Mouse (Mus musculus) liver, adult 10 weeks (tissue): ENCODE measurements around the gene Dazap1. TPM values are rescaled to one million over a fixed set of nuclear protein-coding genes. Genes with fewer than 3 reads are reported as not detected.

Source experiments
- polyA plus RNA-seq: library from polyadenylated mRNA; stranded (reverse); fragments of 350-450 nt; fragmentation: Illumina TruSeq; extraction: RNeasy Lipid Tissue Mini Kit (QIAGEN cat#74804); gene quantifications from one replicate; pipeline ENCODE4 v1.2.3, GENCODE M21; 2014; ENCODE audit warnings: low read depth, low replicate concordance

The Dazap1 gene
- polyA plus RNA-seq: 13.7 TPM

DNA sequence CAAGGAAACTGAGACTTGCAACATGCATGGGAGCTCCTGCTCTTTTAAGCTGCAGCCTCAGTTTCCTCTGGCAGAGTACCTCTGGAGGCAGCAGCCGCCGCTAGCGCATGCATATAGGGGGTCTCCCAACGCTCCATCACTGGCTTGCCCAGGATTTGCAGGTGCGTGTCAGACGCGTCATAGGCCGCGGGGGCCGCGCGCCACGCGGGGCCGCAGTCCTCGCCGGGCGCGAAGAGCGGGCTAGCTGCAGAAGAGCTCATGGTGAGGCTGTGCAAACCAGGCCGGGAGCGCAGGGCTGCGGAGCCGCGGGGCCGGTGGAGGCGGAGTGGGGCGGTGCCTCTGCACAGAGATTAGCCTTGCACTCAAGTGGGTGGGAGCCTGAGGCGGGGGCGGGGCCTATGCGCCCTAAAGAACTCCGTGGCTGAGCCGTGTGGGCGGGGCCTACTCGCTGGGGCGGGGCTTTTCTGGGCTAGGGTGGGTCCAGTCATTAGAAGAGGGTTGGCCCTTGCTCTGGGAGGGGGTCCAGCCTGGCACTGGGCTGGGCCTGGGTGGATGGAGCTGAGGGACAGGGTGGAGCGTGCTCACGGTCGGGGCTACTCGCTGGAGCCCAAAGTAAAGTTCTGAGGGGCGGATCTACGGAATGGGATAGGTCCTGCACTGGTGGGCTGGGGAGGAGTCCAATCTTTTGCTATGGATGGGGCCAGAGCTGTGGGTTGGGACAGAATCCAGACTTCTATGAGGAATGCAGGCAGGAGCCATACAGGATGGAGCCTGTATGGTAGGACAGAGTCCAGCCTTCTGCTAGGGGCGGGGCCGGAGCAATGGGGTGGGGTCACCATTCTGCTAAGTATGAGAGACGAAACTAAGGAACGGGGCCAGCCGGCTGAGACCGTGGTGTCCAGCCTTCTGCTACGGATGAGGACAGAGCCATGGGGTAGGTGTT, at the start of gene Dazap1, which contains the start of gene Gamt:
TSS of gene Dazap1 (plus strand) at position 845 of the 943 bp plus-strand sequence.
TSS of gene Gamt (minus strand) at position 371 of the 943 bp plus-strand sequence.

DNA sequence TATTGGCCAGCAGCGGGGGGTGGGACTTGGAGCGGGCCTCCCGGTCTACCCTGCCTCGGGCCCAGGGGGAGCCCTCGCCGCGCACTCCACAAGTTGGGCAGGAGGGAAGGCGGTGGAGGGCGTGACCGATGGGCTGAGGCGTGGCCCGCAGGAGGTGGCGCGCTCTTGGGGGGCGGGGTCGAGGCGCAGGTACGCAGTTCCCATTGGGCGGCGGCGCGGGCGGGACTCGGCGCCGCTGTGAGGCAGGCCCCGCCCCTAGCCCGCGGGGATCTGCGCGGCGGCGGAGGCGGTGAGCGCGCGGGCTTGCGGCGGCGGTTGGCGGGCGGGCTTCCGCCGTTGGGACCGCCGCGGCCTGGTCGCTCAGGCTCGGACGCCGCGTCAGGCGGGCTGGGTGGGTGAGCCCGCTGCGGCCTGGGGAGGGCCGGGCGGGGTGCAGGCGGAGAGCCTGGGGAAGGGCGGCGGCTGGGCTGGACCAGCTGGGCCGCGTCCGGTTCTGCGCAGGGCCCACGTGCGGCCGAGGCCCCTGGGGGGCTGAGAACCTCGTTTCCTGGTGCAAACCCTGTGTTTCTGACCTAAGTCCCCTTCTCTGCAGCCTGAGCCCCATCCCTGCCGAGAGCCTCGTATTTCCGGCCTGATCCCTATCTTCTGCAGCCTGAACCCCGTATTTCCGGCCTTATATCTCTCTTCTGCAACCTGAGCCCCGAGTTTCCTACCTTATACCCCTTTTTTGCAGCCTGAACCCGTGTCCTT, 34.7 kb upstream of the Dazap1 start, which contains the start of gene Mum1:
TSS of gene Mum1 (plus strand) at position 19 of the 750 bp plus-strand sequence.

GRCm38 (mm10) chr10:80248971-80249640, 12.2 kb upstream of the Dazap1 start, which contains the start of gene Ndufs7:
TSS of gene Ndufs7 (plus strand) at chr10:80249121.

GRCm38 (mm10) chr10:80292251-80293146, 31.2 kb downstream of the Dazap1 start, which contains the start of gene Rps15:
TSS of gene Rps15 (plus strand) at chr10:80292453.

DNA sequence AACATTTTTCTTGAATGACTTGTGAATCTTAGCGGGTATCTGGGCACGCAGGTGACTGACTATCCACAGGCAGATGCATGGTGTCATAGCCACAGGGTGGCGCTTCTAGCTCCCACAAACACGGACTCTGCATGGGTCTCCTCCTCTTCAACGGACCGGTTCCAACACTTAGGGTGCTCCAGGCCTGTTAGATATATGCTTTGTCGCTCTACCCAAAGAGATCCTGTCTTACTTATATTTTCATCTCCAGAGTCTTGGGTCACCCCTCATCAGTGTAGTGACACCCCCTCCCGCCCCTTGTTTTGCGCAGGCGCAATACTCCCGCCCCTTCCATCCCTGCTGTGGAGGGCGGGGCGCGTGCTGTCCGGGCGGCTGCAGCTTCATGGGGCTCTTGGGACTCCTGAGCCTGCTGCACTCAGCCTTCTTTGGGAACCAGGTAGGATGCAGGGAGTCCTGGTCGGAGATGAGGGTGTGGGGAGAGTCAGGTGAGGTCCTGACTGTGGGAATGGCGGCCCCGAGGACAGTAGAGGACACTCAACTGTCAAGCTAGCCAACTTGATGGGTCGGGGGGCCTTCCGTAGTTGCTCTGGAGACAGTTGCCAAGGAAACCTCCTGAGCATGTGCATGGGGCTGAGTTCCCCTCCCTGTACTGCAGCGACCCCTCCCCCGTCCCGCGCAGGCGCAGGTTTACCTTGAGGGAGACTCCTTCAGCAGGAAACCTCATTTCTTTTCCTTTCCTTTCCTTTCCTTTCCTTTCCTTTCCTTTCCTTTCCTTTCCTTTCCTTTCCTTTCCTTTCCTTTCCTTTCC, 34.5 kb downstream of the Dazap1 start, which contains the start of gene Apc2:
TSS of gene Apc2 (plus strand) at position 360 of the 808 bp plus-strand sequence.

GRCm38 (mm10) chr10:80320340-80320760, 59.1 kb downstream of the Dazap1 start, which contains the start of gene 2310011J03Rik:
TSS of gene 2310011J03Rik (minus strand) at chr10:80320537.

DNA sequence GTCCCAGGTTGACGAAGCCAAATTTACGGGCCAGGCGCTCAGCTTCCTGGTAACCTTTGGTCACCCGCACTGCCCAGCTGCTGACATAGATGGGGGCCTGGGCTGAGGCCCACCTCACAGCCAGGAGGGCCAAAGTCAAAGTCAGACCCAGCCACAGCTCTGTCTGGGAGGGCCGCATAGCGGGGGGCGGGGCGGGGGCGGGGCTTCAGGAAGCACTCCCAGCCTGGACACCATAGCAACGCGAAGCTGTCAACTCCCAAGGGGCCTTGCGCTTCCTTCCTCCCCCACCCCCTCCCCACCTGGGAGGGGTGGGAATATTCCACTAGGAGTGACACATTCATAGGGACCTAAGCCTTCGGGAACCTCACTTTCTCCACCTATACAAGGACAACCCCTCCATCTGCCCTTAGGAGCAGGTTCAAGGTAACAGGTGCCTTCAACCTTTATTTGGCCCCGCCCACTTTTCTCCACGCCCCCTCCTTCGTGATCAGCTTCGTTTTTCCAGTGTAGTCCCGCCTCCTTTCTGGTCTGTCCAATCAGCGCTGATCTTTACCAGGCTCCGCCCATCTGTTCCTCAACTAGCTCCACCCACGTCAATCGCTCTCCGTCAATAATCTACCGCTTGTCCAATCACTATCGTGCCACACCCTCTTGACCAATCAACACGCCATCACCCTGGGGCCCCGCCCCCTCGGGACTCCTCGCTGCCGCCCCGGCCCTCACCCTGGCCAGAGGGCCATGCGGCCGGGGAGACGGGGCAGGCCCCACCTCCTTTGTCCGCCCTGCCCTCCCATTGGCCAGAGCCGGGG, 68.2 kb downstream of the Dazap1 start, which contains the start of the genes Pcsk4 and Reep6:
TSS of gene Pcsk4 (minus strand) at position 226 of the 809 bp plus-strand sequence.
TSS of gene Reep6 (plus strand) at position 681 of the 809 bp plus-strand sequence.

Other genes with a start within 250 kb of the Dazap1 start
- gene Arhgap45, start 244.8 kb upstream of the Dazap1 start, polyA plus RNA-seq: 0.13 TPM
- 0.85 TPM for gene Polr2e, start 221.7 kb upstream of the Dazap1 start, polyA plus RNA-seq
- 73.4 TPM for gene Gpx4, start 214.3 kb upstream of the Dazap1 start, polyA plus RNA-seq
- gene Sbno2, start 155.9 kb upstream of the Dazap1 start, polyA plus RNA-seq: 0.64 TPM
- 9.5 TPM for gene Stk11, start 145.7 kb upstream of the Dazap1 start, polyA plus RNA-seq
- 4.3 TPM for gene Atp5d, start 122.9 kb upstream of the Dazap1 start, polyA plus RNA-seq
- gene Cbarp, start 120.7 kb upstream of the Dazap1 start, polyA plus RNA-seq: not detected
- gene Midn, start 113.2 kb upstream of the Dazap1 start, polyA plus RNA-seq: 5.2 TPM
- gene Cirbp, start 95.5 kb upstream of the Dazap1 start, polyA plus RNA-seq: 8.9 TPM
- gene 1600002K03Rik, start 88.5 kb upstream of the Dazap1 start, polyA plus RNA-seq: 1.1 TPM
- not detected for gene Efna2, start 82.0 kb upstream of the Dazap1 start, polyA plus RNA-seq
- gene Mum1, start 35.1 kb upstream of the Dazap1 start, polyA plus RNA-seq: 1.5 TPM
- 3.2 TPM for gene Ndufs7, start 12.4 kb upstream of the Dazap1 start, polyA plus RNA-seq
- gene Gamt, start 474 bp upstream of the Dazap1 start, polyA plus RNA-seq: 20.3 TPM
- gene Rps15, start 31.0 kb downstream of the Dazap1 start, polyA plus RNA-seq: 3.6 TPM
- not detected for gene Apc2, start 34.5 kb downstream of the Dazap1 start, polyA plus RNA-seq
- gene 2310011J03Rik, start 59.1 kb downstream of the Dazap1 start, polyA plus RNA-seq: 0.69 TPM
- gene Pcsk4, start 68.0 kb downstream of the Dazap1 start, polyA plus RNA-seq: 0.32 TPM
- gene Reep6, start 68.5 kb downstream of the Dazap1 start, polyA plus RNA-seq: 47.3 TPM
- 0.13 TPM for gene Adamtsl5, start 86.9 kb downstream of the Dazap1 start, polyA plus RNA-seq
- gene Plk5, start 95.0 kb downstream of the Dazap1 start, polyA plus RNA-seq: not detected
- gene Mex3d, start 126.2 kb downstream of the Dazap1 start, polyA plus RNA-seq: 1.4 TPM
- 0.98 TPM for gene Mbd3, start 138.1 kb downstream of the Dazap1 start, polyA plus RNA-seq
- 3.9 TPM for gene Uqcr11, start 145.3 kb downstream of the Dazap1 start, polyA plus RNA-seq
- 1.3 TPM for gene Tcf3, start 172.2 kb downstream of the Dazap1 start, polyA plus RNA-seq
- gene Onecut3, start 233.3 kb downstream of the Dazap1 start, polyA plus RNA-seq: not detected